Mouse (Mus musculus) intestine, embryonic 16.5 days (tissue): Measurements from ENCODE around the gene Rara. TPM values are rescaled to one million over a fixed set of nuclear protein-coding genes. Genes with fewer than 3 reads are reported as not detected.
"Not testable (repeated sequence)": the region's sequence is repeated elsewhere in the genome, so short reads cannot be mapped to it uniquely, and the experiment has no call there.

Experiments used
- ATAC-seq: fragments of 200-750 bp; cut with Nextera tagmentation; 2 replicates; pipeline ENCODE4 v1.8.0; 2017; ENCODE audit warnings: moderate TSS enrichment, moderate library complexity
- H3K27ac ChIP-seq: fragments of 300-500 bp; sonication (generic); 2 replicates; pipeline ENCODE4 v1.5.1; 2014; ENCODE audit warnings: mild to moderate bottlenecking, low read length
- H3K27me3 ChIP-seq: fragments of 300-500 bp; sonication (generic); replicated peaks from 2 replicates; pipeline ENCODE4 v1.6.1; 2014; ENCODE audit warnings: low read length, control low read depth, mixed read lengths; ENCODE audit not compliant: control insufficient read depth, insufficient read depth
- H3K36me3 ChIP-seq: fragments of 300-500 bp; sonication (generic); 2 replicates; pipeline ENCODE4 v1.6.1; 2014; ENCODE audit warnings: low read length, control low read depth; ENCODE audit not compliant: control insufficient read depth, insufficient read depth
- H3K4me1 ChIP-seq: fragments of 300-500 bp; sonication (generic); 2 replicates; pipeline ENCODE4 v1.6.1; 2014; ENCODE audit warnings: low read length, control low read depth, mixed read lengths; ENCODE audit not compliant: control insufficient read depth, insufficient read depth
- H3K4me2 ChIP-seq: fragments of 300-500 bp; sonication (generic); 2 replicates; pipeline ENCODE4 v1.6.1; 2014; ENCODE audit warnings: low read depth, low read length, control low read depth
- H3K4me3 ChIP-seq: fragments of 300-500 bp; sonication (generic); 2 replicates; pipeline ENCODE4 v1.5.1; 2014; ENCODE audit warnings: mild to moderate bottlenecking, low read length
- H3K9ac ChIP-seq: fragments of 300-500 bp; sonication (generic); 2 replicates; pipeline ENCODE4 v1.6.1; 2014; ENCODE audit warnings: low read depth, low read length
- H3K9me3 ChIP-seq: fragments of 300-500 bp; sonication (generic); 2 replicates; pipeline ENCODE4 v1.6.1; 2016; ENCODE audit warnings: low read length, control low read depth; ENCODE audit not compliant: control insufficient read depth
- WGBS: fragments of 180-500 bp; shearing (Covaris S2); extraction: QIAGEN DNeasy Blood & Tissue Kit; methylation state at CpG from one replicate; pipeline ENCODE4 v1.1.7; 2014; 5-methylcytosine and 5-hydroxymethylcytosine counted together
- polyA plus RNA-seq: library from polyadenylated mRNA; unstranded; fragments of >200 nt; fragmentation: Nextera tagmentation; extraction: Ambion mirVana; gene quantifications from 2 replicates; pipeline ENCODE4 v1.2.1, GENCODE M21; 2015

Gene Rara
- polyA plus RNA-seq, 1 experiment from 2014 or later: 28.2 TPM

DNA sequence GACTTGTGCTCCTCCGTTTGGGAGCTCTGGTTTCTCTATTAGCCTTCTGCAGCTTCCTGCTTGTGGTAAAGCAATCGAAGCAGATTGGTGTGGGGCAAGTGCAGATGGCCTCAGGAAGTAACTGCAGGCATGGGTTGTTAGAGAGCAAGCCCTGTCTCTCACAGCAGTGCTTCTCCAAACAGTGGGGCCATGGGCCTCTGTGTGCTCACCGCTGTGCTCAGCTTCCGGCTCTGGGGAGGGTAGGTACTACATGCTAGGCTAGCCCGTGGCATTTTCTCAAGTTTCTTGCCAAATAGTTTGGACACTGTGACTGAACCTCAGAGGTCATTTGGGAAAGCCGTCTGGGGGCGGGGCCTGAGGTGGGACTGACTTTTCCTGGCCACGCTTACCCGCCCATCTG, 9.4 kb upstream of the Rara start:
- H3K4me2 ChIP-seq: no peak overlapping the region
- no peaks in the 10 kb centered on the region for H3K27me3 ChIP-seq
- no peak overlapping the region for H3K4me3 ChIP-seq
- H3K9ac ChIP-seq: no peak overlapping the region
- H3K4me1 ChIP-seq: peaks cover 8% of the 10 kb centered on the region
- 63% methylated on average over 9 of the region's 9 CpGs for WGBS
- no peak for ATAC-seq
- H3K36me3 ChIP-seq: no peaks in the 10 kb centered on the region
- H3K27ac ChIP-seq: peak overlapping the region; percentile 50; the same call in 1 of the 2 replicates
- H3K9me3 ChIP-seq: no peaks in the 10 kb centered on the region

DNA sequence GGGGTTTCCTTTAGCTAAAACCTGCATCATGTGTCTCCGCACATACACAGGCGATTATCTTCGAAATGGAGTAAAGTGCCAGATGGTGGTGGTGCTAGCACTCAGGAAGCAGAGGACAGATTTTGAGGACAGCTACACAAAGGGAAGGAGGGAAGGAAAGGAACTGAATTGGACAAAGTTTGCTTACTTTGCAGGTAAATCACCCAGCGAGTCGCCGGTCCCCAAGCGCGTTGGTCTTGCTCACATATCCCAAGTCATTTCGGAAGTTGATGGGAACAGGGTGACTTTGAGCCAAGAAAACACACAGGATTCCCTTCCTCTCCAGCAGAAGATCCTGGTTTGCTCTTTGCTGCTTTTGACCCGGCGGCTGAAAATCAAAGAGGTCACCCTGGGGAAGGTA, 8.6 kb upstream of the Rara start:
- Histone ChIP-seq H3K36me3 (no peaks in the 10 kb centered on the region), H3K9me3 (no peaks in the 10 kb centered on the region), H3K4me3 (no peak overlapping the region), H3K9ac (no peak overlapping the region), H3K27ac (no peak overlapping the region), H3K27me3 (no peaks in the 10 kb centered on the region), H3K4me1 (peaks cover 12% of the 10 kb centered on the region), H3K4me2 (no peak overlapping the region)
- 91% methylated on average over 11 of the region's 11 CpGs for WGBS
- ATAC-seq: no peak

- not testable (repeated sequence) for H3K9me3 ChIP-seq, H3K4me3 ChIP-seq, H3K4me2 ChIP-seq, H3K27me3 ChIP-seq, ATAC-seq, H3K27ac ChIP-seq, H3K36me3 ChIP-seq, H3K9ac ChIP-seq
- H3K4me1 ChIP-seq: peaks cover 39% of the 10 kb centered on the region
- WGBS: 41% methylated on average over 15 of the region's 15 CpGs
Measured at GRCm38 (mm10) chr11:98921813-98922212, 5.8 kb upstream of the Rara start.

GRCm38 (mm10) chr11:98922307-98922706, 5.3 kb upstream of the Rara start:
- peaks cover 42% of the 10 kb centered on the region for H3K4me1 ChIP-seq
- ATAC-seq, H3K4me2 ChIP-seq, H3K4me3 ChIP-seq, H3K27me3 ChIP-seq, H3K9me3 ChIP-seq, H3K36me3 ChIP-seq, H3K9ac ChIP-seq: not testable (repeated sequence)
- WGBS: 46% methylated on average over 10 of the region's 10 CpGs
- H3K27ac ChIP-seq: peak overlapping the region; percentile 75

- H3K4me2 ChIP-seq, H3K9ac ChIP-seq, H3K4me3 ChIP-seq, H3K36me3 ChIP-seq, H3K9me3 ChIP-seq, H3K27me3 ChIP-seq: not testable (repeated sequence)
- peak; percentile 62 for ATAC-seq
- peak overlapping the region; percentile 75 for H3K27ac ChIP-seq
- H3K4me1 ChIP-seq: peaks cover 46% of the 10 kb centered on the region
- WGBS: 36% methylated on average over 16 of the region's 16 CpGs
Measured at GRCm38 (mm10) chr11:98922851-98923711, 4.5 kb upstream of the Rara start.

DNA sequence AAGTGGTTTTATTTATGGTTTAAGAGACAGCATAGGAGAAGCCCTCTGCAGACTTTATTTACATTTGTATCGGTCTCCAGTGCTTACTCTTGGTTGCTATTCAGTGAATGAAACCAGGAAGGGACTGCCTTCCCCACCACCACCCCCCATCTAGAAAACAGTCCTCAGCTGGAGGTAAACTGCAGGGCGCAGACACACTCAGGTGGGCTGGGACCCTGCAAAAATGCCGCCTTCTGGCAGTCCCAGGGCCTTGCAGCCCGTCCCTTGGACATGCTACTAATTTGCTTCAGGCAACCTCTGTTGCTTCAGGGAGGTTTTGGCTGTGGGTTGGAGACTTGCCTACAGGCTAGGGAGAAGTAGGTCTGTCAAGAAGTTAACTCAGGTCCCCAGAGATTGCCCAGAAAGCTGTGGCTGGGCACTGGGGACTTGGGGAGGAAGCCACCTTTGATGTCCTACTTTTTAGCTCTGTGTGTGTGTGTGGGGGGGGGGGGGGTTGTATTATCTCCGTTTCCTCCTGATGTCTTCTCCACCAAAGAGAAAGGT, 2.9 kb upstream of the Rara start:
- no peak for ATAC-seq
- H3K27me3 ChIP-seq: no peaks in the 10 kb centered on the region
- H3K4me2 ChIP-seq: no peak overlapping the region
- peaks cover 61% of the 10 kb centered on the region for H3K4me1 ChIP-seq
- no peaks in the 10 kb centered on the region for H3K9me3 ChIP-seq
- 0 out of 2 replicates have a peak overlapping the region, but pooled peaks have one; percentile 11 for H3K9ac ChIP-seq
- WGBS: 47% methylated on average over 5 of the region's 5 CpGs
- H3K36me3 ChIP-seq: no peaks in the 10 kb centered on the region
- H3K4me3 ChIP-seq: no peak overlapping the region
- H3K27ac ChIP-seq: peak overlapping the region; percentile 89

- ATAC-seq: peak; percentile 6; the same call in 1 of the 2 replicates
- Histone ChIP-seq H3K27me3 (no peaks in the 10 kb centered on the region), H3K27ac (peak overlapping the region; percentile 89), H3K4me3 (no peak overlapping the region), H3K4me2 (0 out of 2 replicates have a peak overlapping the region, but pooled peaks have one; percentile 1), H3K4me1 (peaks cover 67% of the 10 kb centered on the region), H3K9me3 (no peaks in the 10 kb centered on the region), H3K9ac (peak overlapping the region; percentile 43; the same call in 1 of the 2 replicates), H3K36me3 (no peaks in the 10 kb centered on the region)
- 9% methylated on average over 10 of the region's 10 CpGs for WGBS
Measured at GRCm38 (mm10) chr11:98925265-98925721, 2.3 kb upstream of the Rara start.

- Histone ChIP-seq H3K4me2 (peak overlapping the region; percentile 1; the same call in 1 of the 2 replicates), H3K9ac (peak overlapping the region; percentile 43; the same call in 1 of the 2 replicates), H3K9me3 (no peaks in the 10 kb centered on the region), H3K36me3 (no peaks in the 10 kb centered on the region), H3K4me1 (peaks cover 73% of the 10 kb centered on the region), H3K27ac (peak overlapping the region; percentile 89), H3K4me3 (no peak overlapping the region), H3K27me3 (no peaks in the 10 kb centered on the region)
- WGBS: 5% methylated on average over 12 of the region's 12 CpGs
- ATAC-seq: peak; percentile 39
Measured at GRCm38 (mm10) chr11:98925868-98926311, 1.7 kb upstream of the Rara start.

GRCm38 (mm10) chr11:98926553-98926952, 1.1 kb upstream of the Rara start:
- H3K9me3 ChIP-seq: no peaks in the 10 kb centered on the region
- ATAC-seq: no peak
- no peaks in the 10 kb centered on the region for H3K36me3 ChIP-seq
- peaks cover 80% of the 10 kb centered on the region for H3K4me1 ChIP-seq
- 66% methylated on average over 7 of the region's 7 CpGs for WGBS
- H3K9ac ChIP-seq: 0 out of 2 replicates have a peak overlapping the region, but pooled peaks have one; percentile 43
- H3K27me3 ChIP-seq: no peaks in the 10 kb centered on the region
- peak overlapping the region; percentile 1; the same call in 1 of the 2 replicates for H3K4me2 ChIP-seq
- no peak overlapping the region for H3K4me3 ChIP-seq
- peak overlapping the region; percentile 89 for H3K27ac ChIP-seq
